ENCODE assay signal across 30 mouse cellular contexts in the genomic region with DNA sequence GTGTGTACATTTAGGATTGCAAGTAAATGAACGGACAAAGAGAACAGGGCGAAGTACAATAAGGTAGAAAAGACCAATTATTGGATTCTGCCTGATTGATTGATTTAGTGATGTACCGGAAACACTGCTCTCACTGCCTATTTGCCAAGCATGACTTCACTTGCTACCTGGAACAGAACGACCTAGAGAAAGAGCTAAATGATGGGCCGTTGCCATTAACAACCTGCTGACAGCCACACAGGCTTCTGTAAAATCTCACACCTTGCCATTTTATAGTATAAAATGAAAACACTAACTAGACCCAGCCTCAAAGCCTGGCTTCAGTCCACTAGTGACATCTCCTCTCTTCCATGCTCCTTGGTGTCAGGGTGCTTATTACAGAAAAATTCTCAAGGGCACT.
DNase-seq lines count a peak whose midpoint lies in the region; ATAC-seq and TF ChIP-seq lines count a peak whose summit lies in the region.
"Had no signal": no experiment of that assay in that cellular context is flagged by ENCODE, and none has a peak within 500 bp of the region (broad histone marks: within the 10 kb centered on the region; RNA-seq: fewer than 3 reads in every experiment).

No protein-coding gene starts in this region.

- no peak for TF ChIP-seq POLR2A in brain, embryonic 14.5 days (IDR thresholded peaks at IDR 0.05; ENCODE audit: borderline replicate concordance, extremely low read depth, insufficient read depth, insufficient read length, poor library complexity, severe bottlenecking)

- H3K27me3 ChIP-seq in hindbrain, embryonic 16.5 days (replicated peaks; ENCODE audit: control insufficient read depth, insufficient read depth, low read length), result no peaks in the 10 kb centered on the region
- no peaks in the 10 kb centered on the region for H3K27me3 ChIP-seq in hindbrain, embryonic 11.5 days (ENCODE audit: control insufficient read depth, insufficient read depth, low read length)
- H3K27me3 ChIP-seq: embryonic facial prominence, embryonic 12.5 days; forebrain, embryonic 15.5 days; heart, embryonic 12.5 days; intestine, embryonic 15.5 days; limb, embryonic 15.5 days; liver, embryonic 13.5 days; megakaryocyte, embryonic 14.5 days; midbrain, embryonic 13.5 days; stomach, embryonic 15.5 days had no signal

- 0 out of 2 replicates have a peak, but pooled peaks have one; percentile 34 for ATAC-seq in hindbrain, embryonic 16.5 days
- ATAC-seq in hindbrain, embryonic 11.5 days (ENCODE audit: low FRiP score), result no peak
- ATAC-seq: forebrain, embryonic 15.5 days; intestine, embryonic 15.5 days; lung, postnatal 0 days had no signal

- H3K9ac ChIP-seq in hindbrain, embryonic 16.5 days (ENCODE audit: low read depth, low read length), result no peak overlapping the region
- no peak overlapping the region for H3K9ac ChIP-seq in hindbrain, embryonic 11.5 days (ENCODE audit: low read depth, low read length)
- H3K9ac ChIP-seq: embryonic facial prominence, embryonic 12.5 days; forebrain, embryonic 15.5 days; heart, embryonic 12.5 days; intestine, embryonic 15.5 days; limb, embryonic 15.5 days; liver, embryonic 13.5 days; midbrain, embryonic 13.5 days; stomach, embryonic 15.5 days had no signal

- no peaks in the 10 kb centered on the region for H3K36me3 ChIP-seq in hindbrain, embryonic 16.5 days (ENCODE audit: control insufficient read depth, insufficient read depth, low read length)
- H3K36me3 ChIP-seq in hindbrain, embryonic 11.5 days (ENCODE audit: control insufficient read depth, insufficient read depth, low read length), result no peaks in the 10 kb centered on the region
- H3K36me3 ChIP-seq: embryonic facial prominence, embryonic 12.5 days; forebrain, embryonic 15.5 days; G1E; intestine, embryonic 15.5 days; limb, embryonic 10.5 days; limb, embryonic 15.5 days; liver, embryonic 13.5 days; midbrain, embryonic 13.5 days; stomach, embryonic 15.5 days had no signal

- no peaks in the 10 kb centered on the region for H3K4me1 ChIP-seq in hindbrain, embryonic 16.5 days (ENCODE audit: control insufficient read depth, insufficient read depth, low read depth, low read length)
- no peaks in the 10 kb centered on the region for H3K4me1 ChIP-seq in hindbrain, embryonic 11.5 days (replicated peaks; ENCODE audit: control insufficient read depth, insufficient read depth, low read length)
- H3K4me1 ChIP-seq: embryonic facial prominence, embryonic 12.5 days; forebrain, embryonic 15.5 days; heart, embryonic 12.5 days; intestine, embryonic 15.5 days; limb, embryonic 10.5 days; limb, embryonic 15.5 days; liver, embryonic 13.5 days; megakaryocyte, embryonic 14.5 days; midbrain, embryonic 13.5 days; stomach, embryonic 15.5 days had no signal

- H3K4me2 ChIP-seq in hindbrain, embryonic 16.5 days (ENCODE audit: low read length), result no peak overlapping the region
- no peak overlapping the region for H3K4me2 ChIP-seq in hindbrain, embryonic 11.5 days (replicated peaks; ENCODE audit: low read depth, low read length)
- H3K4me2 ChIP-seq: embryonic facial prominence, embryonic 12.5 days; forebrain, embryonic 15.5 days; heart, embryonic 12.5 days; intestine, embryonic 15.5 days; limb, embryonic 15.5 days; liver, embryonic 13.5 days; midbrain, embryonic 13.5 days; stomach, embryonic 15.5 days had no signal

- 75% methylated on average over 5 of the region's 5 CpGs for WGBS in hindbrain, embryonic 16.5 days
- WGBS in hindbrain, embryonic 11.5 days, result 75% methylated on average over 5 of the region's 5 CpGs

- no peak overlapping the region for H3K27ac ChIP-seq in hindbrain, embryonic 16.5 days (ENCODE audit: low read depth, low read length)
- H3K27ac ChIP-seq in hindbrain, embryonic 11.5 days (ENCODE audit: low read depth, low read length), result no peak overlapping the region
- H3K27ac ChIP-seq: embryonic facial prominence, embryonic 12.5 days; forebrain, embryonic 15.5 days; gastrocnemius, adult 2 months; heart, adult 2 months; intestine, embryonic 15.5 days; kidney, postnatal 0 days; limb, embryonic 10.5 days; limb, embryonic 15.5 days; liver, embryonic 13.5 days; midbrain, embryonic 13.5 days; stomach, embryonic 15.5 days had no signal

- no peak for TF ChIP-seq CTCF in brain, embryonic 14.5 days (IDR thresholded peaks at IDR 0.05; ENCODE audit: borderline replicate concordance, extremely low read depth, insufficient read depth, insufficient read length)

- no peak overlapping the region for H3K4me3 ChIP-seq in hindbrain, embryonic 16.5 days (ENCODE audit: low read length)
- H3K4me3 ChIP-seq in hindbrain, embryonic 11.5 days (ENCODE audit: low read depth, low read length), result no peak overlapping the region
- H3K4me3 ChIP-seq: embryonic facial prominence, embryonic 12.5 days; forebrain, embryonic 15.5 days; gastrocnemius, adult 2 months; heart, adult 2 months; heart, embryonic 12.5 days; intestine, embryonic 15.5 days; limb, embryonic 10.5 days; limb, embryonic 15.5 days; liver, embryonic 13.5 days; megakaryocyte, embryonic 14.5 days; midbrain, embryonic 13.5 days; stomach, embryonic 15.5 days had no signal

- H3K9me3 ChIP-seq in hindbrain, embryonic 16.5 days (ENCODE audit: control insufficient read depth, low read length), result no peaks in the 10 kb centered on the region
- H3K9me3 ChIP-seq in hindbrain, embryonic 11.5 days (ENCODE audit: control insufficient read depth, low read length), result no peaks in the 10 kb centered on the region
- H3K9me3 ChIP-seq: embryonic facial prominence, embryonic 12.5 days; forebrain, embryonic 15.5 days; G1E; heart, embryonic 12.5 days; intestine, embryonic 15.5 days; limb, embryonic 10.5 days; limb, embryonic 15.5 days; liver, embryonic 13.5 days; midbrain, embryonic 13.5 days; stomach, embryonic 15.5 days had no signal

- peak; percentile 48 for DNase-seq in cerebellum, adult 9-11 months
- no peak for DNase-seq in cerebellum, postnatal 4 days (ENCODE audit: low spot score in 2 of 2)
- DNase-seq in hindbrain, embryonic 11.5 days (ENCODE audit: low spot score), result no peak
- DNase-seq in brain, adult 2 months (ENCODE audit: low read depth, low spot score), result peak; percentile 66
- DNase-seq in brain, embryonic 14.5 days (ENCODE audit: low read depth), result peak; percentile 18
- DNase-seq: adrenal gland, adult 8-10 months; embryo, embryonic 11 days; gastrocnemius, adult 2 months; gastrocnemius, postnatal 36 days; heart, adult 2 months; kidney, adult 8-10 months; kidney, postnatal 4 days; layer of hippocampus, adult 9-11 months; liver, embryonic 13.5 days; lung, adult 18-20 months; lung, postnatal 4 days; right cerebral cortex, postnatal 25 days had no signal

Comparison
In these comparisons a context has a peak if more than half of its experiments do, and no peak if none do; other contexts are left out.
1. DNase-seq: peak in cerebellum, adult 9-11 months (single experiment), brain, adult 2 months (single experiment) and brain, embryonic 14.5 days (single experiment); none in cerebellum, postnatal 4 days (0 of 2) and hindbrain, embryonic 11.5 days (single experiment).